Mouse (Mus musculus) lung, embryonic 16.5 days (tissue): ENCODE results near the gene Vmn1r18. TPM values are rescaled to one million over a fixed set of nuclear protein-coding genes. Genes with fewer than 3 reads are reported as not detected.
"Not testable (repeated sequence)": the region's sequence is repeated elsewhere in the genome, so short reads cannot be mapped to it uniquely, and the experiment has no call there.

Experiments used
- ATAC-seq: fragments of 200-750 bp; cut with Nextera tagmentation; 2 replicates; pipeline ENCODE4 v1.8.0; 2017; ENCODE audit warnings: low read depth, mild to moderate bottlenecking, moderate library complexity
- H3K27ac ChIP-seq: fragments of 300-500 bp; sonication (generic); 2 replicates; pipeline ENCODE4 v1.5.1; 2014; ENCODE audit warnings: mild to moderate bottlenecking, control low read depth, low read length
- H3K27me3 ChIP-seq: fragments of 300-500 bp; sonication (generic); 2 replicates; pipeline ENCODE4 v1.6.1; 2014; ENCODE audit warnings: low read depth, low read length, mixed read lengths; ENCODE audit not compliant: control insufficient read depth, insufficient read depth
- H3K36me3 ChIP-seq: fragments of 300-500 bp; sonication (generic); 2 replicates; pipeline ENCODE4 v1.6.1; 2014; ENCODE audit warnings: low read length; ENCODE audit not compliant: control insufficient read depth, insufficient read depth
- H3K4me1 ChIP-seq: fragments of 300-500 bp; sonication (generic); replicated peaks from 2 replicates; pipeline ENCODE4 v1.6.1; 2014; ENCODE audit warnings: low read length, mixed read lengths; ENCODE audit not compliant: control insufficient read depth, insufficient read depth
- H3K4me2 ChIP-seq: fragments of 300-500 bp; sonication (generic); 2 replicates; pipeline ENCODE4 v1.6.1; 2014; ENCODE audit warnings: low read depth, low read length, control low read depth
- H3K4me3 ChIP-seq: fragments of 300-500 bp; sonication (generic); 2 replicates; pipeline ENCODE4 v1.5.1; 2014; ENCODE audit warnings: mild to moderate bottlenecking, low read length, control low read depth
- H3K9ac ChIP-seq: fragments of 300-500 bp; sonication (generic); 2 replicates; pipeline ENCODE4 v1.6.1; 2014; ENCODE audit warnings: low read length, control low read depth
- H3K9me3 ChIP-seq: fragments of 300-500 bp; sonication (generic); 2 replicates; pipeline ENCODE4 v1.6.1; 2016; ENCODE audit warnings: low read length; ENCODE audit not compliant: control insufficient read depth
- WGBS: fragments of 180-500 bp; shearing (Covaris S2); extraction: QIAGEN DNeasy Blood & Tissue Kit; methylation state at CpG from one replicate; pipeline ENCODE4 v1.1.7; 2014; 5-methylcytosine and 5-hydroxymethylcytosine counted together
- polyA plus RNA-seq: library from polyadenylated mRNA; unstranded; fragments of >200 nt; fragmentation: Nextera tagmentation; extraction: Ambion mirVana; gene quantifications from 2 replicates; pipeline ENCODE4 v1.2.1, GENCODE M21; 2015

Vmn1r18 gene
- polyA plus RNA-seq: not detected in 2 replicates

DNA sequence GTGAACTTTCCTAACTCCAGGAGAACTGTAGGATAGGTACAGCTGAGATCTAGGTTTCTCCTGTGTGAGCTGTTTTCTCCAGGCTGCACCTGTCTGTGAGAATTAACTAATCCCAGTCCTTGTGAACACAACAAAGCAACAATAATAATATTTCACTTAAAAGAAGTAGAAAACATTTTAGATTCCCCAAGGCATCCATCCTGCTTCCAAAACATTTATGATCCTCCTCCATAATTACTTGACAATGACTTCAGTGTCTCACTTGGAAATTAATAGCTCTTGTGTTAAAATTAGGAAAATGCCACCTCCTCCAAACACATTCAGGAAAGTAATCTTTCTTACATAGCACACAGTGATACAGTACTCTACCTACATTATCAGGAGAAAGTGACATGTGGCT is at the start of gene Vmn1r18:
Vmn1r18 (minus strand) TSS at position 101 of the 400 bp plus-strand sequence.
- no peak for ATAC-seq
- H3K4me1 ChIP-seq: no peaks in the 10 kb centered on the region
- no peaks in the 10 kb centered on the region for H3K27me3 ChIP-seq
- H3K4me3 ChIP-seq: no peak within 1 kb of the TSS
- H3K36me3 ChIP-seq: no peaks in the 10 kb centered on the region
- no peak within 1 kb of the TSS for H3K9ac ChIP-seq
- no peak within 1 kb of the TSS for H3K4me2 ChIP-seq
- no peak within 1 kb of the TSS for H3K27ac ChIP-seq
- no peaks in the 10 kb centered on the region for H3K9me3 ChIP-seq

DNA sequence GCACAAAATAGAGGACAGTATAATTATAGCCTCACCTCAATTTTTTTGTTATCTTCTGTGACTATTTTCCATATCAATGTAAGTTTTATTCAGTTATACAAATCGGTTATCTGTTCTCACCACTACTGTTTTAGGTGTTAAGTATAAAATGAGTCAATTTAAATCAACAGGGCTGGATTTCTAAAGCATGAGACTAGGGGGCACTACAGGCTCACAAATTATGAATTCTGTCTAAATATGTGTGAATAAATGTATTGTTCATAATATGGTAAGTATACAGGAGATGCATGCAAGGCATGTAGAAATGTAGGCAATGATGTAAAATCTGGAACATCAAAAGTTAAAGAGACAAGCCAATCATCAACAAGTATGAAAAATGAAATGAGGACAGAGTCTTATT is 35.6 kb upstream of the Vmn1r18 start:
- 73% methylated on average over 1 of the region's 1 CpGs for WGBS

DNA sequence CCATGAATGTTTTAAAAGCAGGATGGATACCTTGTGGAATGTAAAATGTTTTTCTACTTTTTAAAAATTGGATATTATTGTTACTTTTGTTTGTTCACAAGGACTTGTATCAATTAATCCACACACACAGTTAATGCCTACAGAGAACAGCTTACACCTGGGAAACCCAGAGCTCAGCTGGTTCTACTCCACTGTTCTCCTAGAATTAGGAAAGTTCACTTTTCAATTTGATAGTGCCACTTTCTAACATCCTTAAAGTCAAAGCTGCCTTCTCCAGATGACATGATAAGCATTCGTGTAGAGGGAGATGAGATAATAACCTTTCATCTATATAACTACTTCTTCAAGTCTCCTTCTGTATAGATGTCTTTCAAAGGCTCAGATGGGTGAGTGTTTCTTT is 33.0 kb upstream of the Vmn1r18 start, which contains the start of gene Vmn1r20:
Vmn1r20 (plus strand) TSS at position 301 of the 400 bp plus-strand sequence.
- no peak for ATAC-seq
- H3K9ac ChIP-seq: no peak within 1 kb of the TSS
- H3K4me1 ChIP-seq: no peaks in the 10 kb centered on the region
- no peak within 1 kb of the TSS for H3K4me2 ChIP-seq
- H3K27ac ChIP-seq: no peak within 1 kb of the TSS
- no peaks in the 10 kb centered on the region for H3K9me3 ChIP-seq
- no peaks in the 10 kb centered on the region for H3K36me3 ChIP-seq
- 49% methylated on average over 1 of the region's 1 CpGs for WGBS
- no peak within 1 kb of the TSS for H3K4me3 ChIP-seq
- H3K27me3 ChIP-seq: no peaks in the 10 kb centered on the region

More for the DNA sequence above, 35.6 kb upstream of the Vmn1r18 start:
- Histone ChIP-seq H3K27ac (no peak overlapping the region), H3K4me2 (no peak overlapping the region), H3K9me3 (no peaks in the 10 kb centered on the region), H3K27me3 (no peaks in the 10 kb centered on the region), H3K4me3 (no peak overlapping the region), H3K9ac (no peak overlapping the region), H3K36me3 (no peaks in the 10 kb centered on the region), H3K4me1 (no peaks in the 10 kb centered on the region)
- ATAC-seq: no peak

DNA sequence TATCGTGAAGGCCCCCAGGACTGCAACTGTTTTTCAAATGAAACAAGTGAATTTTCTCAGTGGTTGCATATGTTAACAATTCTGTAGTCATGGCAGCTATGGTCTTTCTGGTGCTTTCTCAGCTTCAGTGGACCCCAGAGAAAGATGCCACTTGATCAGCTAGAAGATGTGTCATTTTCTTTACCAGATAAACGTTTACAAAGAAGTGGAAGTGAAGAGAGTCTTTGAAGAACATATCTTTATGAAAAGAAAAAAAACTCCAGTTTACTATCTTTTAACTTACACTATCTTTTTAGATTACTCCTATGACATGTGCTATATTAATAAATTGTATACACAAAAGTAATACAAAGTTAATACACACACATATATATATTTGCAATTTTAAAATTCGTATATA is 7.9 kb upstream of the Vmn1r18 start, which contains the start of gene Vmn1r19:
Vmn1r19 (plus strand) TSS at position 301 of the 400 bp plus-strand sequence.
- ATAC-seq, H3K4me1 ChIP-seq, H3K9ac ChIP-seq, H3K9me3 ChIP-seq, H3K27ac ChIP-seq, H3K4me3 ChIP-seq, H3K36me3 ChIP-seq, H3K4me2 ChIP-seq, H3K27me3 ChIP-seq: not testable (repeated sequence)
- 62% methylated on average over 3 of the region's 3 CpGs for WGBS

DNA sequence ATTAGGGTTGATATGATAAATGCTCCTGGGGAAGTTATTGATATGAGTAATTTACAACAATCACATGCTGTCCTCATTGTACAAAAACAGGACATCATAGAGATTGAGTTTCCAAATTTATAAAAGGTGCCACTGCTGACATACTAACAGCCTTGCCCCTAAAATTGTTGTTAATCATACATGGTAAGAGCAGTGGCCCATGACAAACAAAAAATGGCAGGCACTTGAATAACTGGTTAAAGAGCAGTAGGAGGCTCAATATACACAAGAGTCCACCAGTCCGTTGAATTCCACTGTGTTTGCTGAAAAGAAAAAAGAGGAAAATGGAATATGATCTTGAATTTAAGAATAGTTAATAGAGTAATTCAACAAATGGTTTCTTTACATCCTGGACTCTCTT is 28.1 kb downstream of the Vmn1r18 start:
- 75% methylated on average over 1 of the region's 1 CpGs for WGBS
- Histone ChIP-seq H3K4me3 (no peak overlapping the region), H3K4me1 (no peaks in the 10 kb centered on the region), H3K27me3 (no peaks in the 10 kb centered on the region), H3K27ac (no peak overlapping the region), H3K36me3 (no peaks in the 10 kb centered on the region), H3K9me3 (no peaks in the 10 kb centered on the region), H3K9ac (no peak overlapping the region), H3K4me2 (no peak overlapping the region)
- ATAC-seq: no peak

DNA sequence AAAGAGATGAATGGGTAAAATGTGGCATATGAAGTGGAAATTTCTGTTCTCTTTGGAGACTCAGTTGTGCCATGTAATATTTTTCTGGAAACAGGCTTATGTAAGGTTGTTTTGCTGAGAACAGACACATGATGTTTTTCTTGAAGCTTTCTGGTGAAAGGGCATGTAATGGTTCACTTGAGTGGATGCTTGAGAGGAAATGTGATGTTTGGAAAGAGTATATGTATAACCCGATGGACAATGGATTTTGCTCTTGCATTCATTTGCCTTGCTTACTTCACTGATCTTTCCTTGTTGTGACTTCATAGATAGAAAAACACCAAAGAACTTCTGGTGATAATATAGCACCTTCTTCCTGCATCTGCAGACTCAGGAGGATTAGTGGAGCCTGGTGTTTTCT is 29.7 kb downstream of the Vmn1r18 start:
- H3K27me3 ChIP-seq, H3K9me3 ChIP-seq, H3K4me2 ChIP-seq, H3K4me3 ChIP-seq, H3K27ac ChIP-seq, H3K4me1 ChIP-seq, H3K9ac ChIP-seq, H3K36me3 ChIP-seq, ATAC-seq: not testable (repeated sequence)
- WGBS: 89% methylated on average over 1 of the region's 1 CpGs

DNA sequence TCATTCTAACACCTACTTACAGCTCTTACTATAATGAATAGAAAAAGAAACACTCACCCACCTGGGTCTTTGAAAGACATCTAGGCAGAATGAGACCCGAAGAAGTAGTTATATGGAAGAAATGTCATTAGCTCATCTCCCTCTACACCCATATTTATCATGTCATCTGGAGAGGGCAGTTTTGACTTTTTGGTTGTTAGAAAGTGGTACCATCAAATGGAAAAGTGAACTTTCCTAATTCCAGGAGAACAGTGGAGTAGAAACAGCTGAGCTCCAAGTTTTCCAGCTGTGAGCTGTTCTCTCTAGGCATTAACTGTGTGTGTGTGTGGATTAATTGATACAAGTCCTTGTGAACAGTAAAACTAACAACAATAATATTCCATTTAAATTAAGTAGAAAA is 32.0 kb downstream of the Vmn1r18 start, which contains the start of gene Vmn1r17:
Vmn1r17 (minus strand) TSS at position 101 of the 400 bp plus-strand sequence.
- no peak within 1 kb of the TSS for H3K27ac ChIP-seq
- H3K9ac ChIP-seq: no peak within 1 kb of the TSS
- ATAC-seq: no peak
- H3K27me3 ChIP-seq: no peaks in the 10 kb centered on the region
- H3K36me3 ChIP-seq: no peaks in the 10 kb centered on the region
- H3K4me2 ChIP-seq: no peak within 1 kb of the TSS
- WGBS: 91% methylated on average over 1 of the region's 1 CpGs
- no peaks in the 10 kb centered on the region for H3K9me3 ChIP-seq
- no peaks in the 10 kb centered on the region for H3K4me1 ChIP-seq
- no peak within 1 kb of the TSS for H3K4me3 ChIP-seq

DNA sequence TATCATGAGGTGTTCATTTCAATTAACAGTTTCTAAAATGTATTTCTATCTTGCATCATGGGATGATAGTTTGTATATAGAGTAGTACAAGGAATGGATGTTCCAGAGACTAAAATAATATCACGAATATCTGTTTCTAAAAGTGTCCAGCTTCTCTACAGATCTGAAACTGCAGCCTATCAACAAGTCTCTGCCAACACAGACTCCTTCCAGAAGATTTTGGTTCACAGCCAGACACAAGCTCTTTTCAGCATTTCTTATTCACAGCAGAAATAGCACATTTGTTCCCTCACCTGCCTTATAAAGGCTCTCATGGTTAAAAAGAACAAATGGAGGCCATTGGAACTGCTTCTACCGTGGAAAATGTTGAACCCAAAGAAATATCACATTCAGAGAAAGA is 38.7 kb downstream of the Vmn1r18 start:
- Histone ChIP-seq H3K36me3 (no peaks in the 10 kb centered on the region), H3K4me3 (no peak overlapping the region), H3K4me2 (no peak overlapping the region), H3K9me3 (no peaks in the 10 kb centered on the region), H3K27ac (no peak overlapping the region), H3K27me3 (no peaks in the 10 kb centered on the region), H3K9ac (no peak overlapping the region), H3K4me1 (no peaks in the 10 kb centered on the region)
- 56% methylated on average over 2 of the region's 2 CpGs for WGBS
- ATAC-seq: no peak

DNA sequence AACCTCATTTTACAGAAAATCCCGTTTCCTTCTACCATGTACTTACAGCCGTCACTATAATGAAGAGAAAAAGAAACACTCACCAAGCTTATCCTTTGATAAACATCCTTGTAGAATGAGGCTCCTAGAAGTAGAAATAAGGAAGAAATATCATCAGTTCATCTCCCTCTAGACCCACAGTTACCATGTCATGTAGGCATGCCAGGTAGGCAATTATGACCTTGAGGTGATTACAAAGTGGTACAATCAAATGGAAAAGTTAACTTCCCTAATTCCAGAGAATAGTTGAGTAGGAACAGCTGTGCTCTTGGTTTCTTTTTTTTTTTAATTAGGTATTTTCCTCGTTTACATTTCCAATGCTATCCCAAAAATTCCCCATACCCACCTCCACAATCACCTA is 66.2 kb downstream of the Vmn1r18 start, which contains the start of gene Vmn1r16:
Vmn1r16 (minus strand) TSS at position 101 of the 400 bp plus-strand sequence.
- no peaks in the 10 kb centered on the region for H3K9me3 ChIP-seq
- no peak within 1 kb of the TSS for H3K9ac ChIP-seq
- no peak within 1 kb of the TSS for H3K27ac ChIP-seq
- WGBS: 64% methylated on average over 3 of the region's 3 CpGs
- ATAC-seq: no peak
- H3K4me1 ChIP-seq: no peaks in the 10 kb centered on the region
- no peak within 1 kb of the TSS for H3K4me2 ChIP-seq
- H3K36me3 ChIP-seq: no peaks in the 10 kb centered on the region
- no peak within 1 kb of the TSS for H3K4me3 ChIP-seq
- no peaks in the 10 kb centered on the region for H3K27me3 ChIP-seq
